Mouse (Mus musculus) midbrain, embryonic 10.5 days (tissue): Measurements from ENCODE around the gene Fzd1. TPM values are rescaled to one million over a fixed set of nuclear protein-coding genes. Genes with fewer than 3 reads are reported as not detected.

Experiments
- DNase-seq: peaks from one replicate; pipeline ENCODE4 v3.0.0-alpha.2; 2017; ENCODE audit warnings: low spot score
- H3K27ac ChIP-seq: fragments of 300-500 bp; sonication (generic); replicated peaks from 2 replicates; pipeline ENCODE4 v1.5.1; 2016; ENCODE audit warnings: mild to moderate bottlenecking
- H3K27me3 ChIP-seq: fragments of 300-500 bp; sonication (generic); 2 replicates; pipeline ENCODE4 v1.6.1; 2016; ENCODE audit warnings: low read depth, mild to moderate bottlenecking; ENCODE audit not compliant: poor library complexity, severe bottlenecking
- H3K36me3 ChIP-seq: fragments of 300-500 bp; sonication (generic); 2 replicates; pipeline ENCODE4 v1.6.1; 2016; ENCODE audit warnings: mild to moderate bottlenecking, moderate library complexity
- H3K4me1 ChIP-seq: fragments of 300-500 bp; sonication (generic); 2 replicates; pipeline ENCODE4 v1.6.1; 2016
- H3K4me3 ChIP-seq: fragments of 300-500 bp; sonication (generic); 2 replicates; pipeline ENCODE4 v1.5.1; 2016; ENCODE audit warnings: mild to moderate bottlenecking, moderate library complexity
- H3K9me3 ChIP-seq: fragments of 300-500 bp; sonication (generic); replicated peaks from 2 replicates; pipeline ENCODE4 v1.6.1; 2016; ENCODE audit warnings: mild to moderate bottlenecking
- WGBS: fragments of 180-500 bp; shearing (Covaris S2); methylation state at CpG from one replicate; pipeline ENCODE4 v1.1.7; 2016; 5-methylcytosine and 5-hydroxymethylcytosine counted together
- polyA plus RNA-seq: library from polyadenylated mRNA; unstranded; fragments of >200 nt; fragmentation: Nextera tagmentation; extraction: Ambion mirVana; gene quantifications from 2 replicates; pipeline ENCODE4 v1.2.1, GENCODE M21; 2016

Gene Fzd1
- polyA plus RNA-seq: 11.2 and 16.0 TPM in 2 replicates

GRCm38 (mm10) chr5:4757902-4758301 lies at the start of gene Fzd1:
Fzd1 (minus strand) TSS chr5:4758035.
- WGBS: 0% methylated on average over 33 of the region's 33 CpGs
- H3K9me3 ChIP-seq: no peaks in the 10 kb centered on the region
- peak within 1 kb of the TSS; percentile 97 for H3K27ac ChIP-seq
- peak; percentile 97 for DNase-seq
- H3K27me3 ChIP-seq: peaks cover 48% of the 10 kb centered on the region
- 0 out of 2 replicates have a peak, but pooled peaks cover 8% of the 10 kb centered on the region for H3K36me3 ChIP-seq
- peaks cover 41% of the 10 kb centered on the region for H3K4me1 ChIP-seq
- H3K4me3 ChIP-seq: peak within 1 kb of the TSS; percentile 87

- H3K36me3 ChIP-seq: no peaks in the 10 kb centered on the region
- H3K4me3 ChIP-seq: no peak overlapping the region
- no peaks in the 10 kb centered on the region for H3K27me3 ChIP-seq
- DNase-seq: no peak
- H3K9me3 ChIP-seq: no peaks in the 10 kb centered on the region
- WGBS: 62% methylated on average over 4 of the region's 4 CpGs
- no peak overlapping the region for H3K27ac ChIP-seq
- peaks cover 41% of the 10 kb centered on the region for H3K4me1 ChIP-seq
These were observed 47.4 kb upstream of the Fzd1 start for GRCm38 (mm10) chr5:4805228-4805627.

GRCm38 (mm10) chr5:4803708-4804107 lies 45.9 kb upstream of the Fzd1 start:
- Histone ChIP-seq H3K27me3 (no peaks in the 10 kb centered on the region), H3K4me1 (peaks cover 32% of the 10 kb centered on the region), H3K36me3 (no peaks in the 10 kb centered on the region), H3K27ac (no peak overlapping the region), H3K4me3 (no peak overlapping the region), H3K9me3 (no peaks in the 10 kb centered on the region)
- WGBS: 84% methylated on average over 5 of the region's 5 CpGs
- DNase-seq: no peak

- Histone ChIP-seq H3K9me3 (no peaks in the 10 kb centered on the region), H3K27ac (no peak overlapping the region), H3K4me1 (peaks cover 32% of the 10 kb centered on the region), H3K4me3 (no peak overlapping the region), H3K36me3 (no peaks in the 10 kb centered on the region), H3K27me3 (no peaks in the 10 kb centered on the region)
- DNase-seq: no peak
These were observed 44.1 kb upstream of the Fzd1 start for GRCm38 (mm10) chr5:4801971-4802370.

- DNase-seq: no peak
These were observed 43.4 kb upstream of the Fzd1 start for GRCm38 (mm10) chr5:4801096-4801850.

GRCm38 (mm10) chr5:4791219-4791618 lies 33.4 kb upstream of the Fzd1 start:
- 78% methylated on average over 3 of the region's 3 CpGs for WGBS
- Histone ChIP-seq H3K9me3 (no peaks in the 10 kb centered on the region), H3K4me3 (no peak overlapping the region), H3K36me3 (no peaks in the 10 kb centered on the region), H3K27ac (no peak overlapping the region; the same call in 1 of the 2 replicates), H3K4me1 (peaks cover 9% of the 10 kb centered on the region; the same call in 1 of the 2 replicates), H3K27me3 (no peaks in the 10 kb centered on the region)
- no peak for DNase-seq

More at GRCm38 (mm10) chr5:4801096-4801850, 43.4 kb upstream of the Fzd1 start:
- Histone ChIP-seq H3K9me3 (no peaks in the 10 kb centered on the region), H3K27me3 (no peaks in the 10 kb centered on the region), H3K27ac (no peak overlapping the region), H3K4me3 (no peak overlapping the region), H3K36me3 (no peaks in the 10 kb centered on the region), H3K4me1 (peaks cover 32% of the 10 kb centered on the region)
- 55% methylated on average over 8 of the region's 8 CpGs for WGBS

- DNase-seq: no peak
- no peak overlapping the region for H3K27ac ChIP-seq
- 94% methylated on average over 4 of the region's 4 CpGs for WGBS
- no peak overlapping the region for H3K4me3 ChIP-seq
- H3K9me3 ChIP-seq: no peaks in the 10 kb centered on the region
- H3K27me3 ChIP-seq: no peaks in the 10 kb centered on the region
- H3K36me3 ChIP-seq: no peaks in the 10 kb centered on the region
- H3K4me1 ChIP-seq: peaks cover 9% of the 10 kb centered on the region; the same call in 1 of the 2 replicates
These were observed 32.4 kb upstream of the Fzd1 start for GRCm38 (mm10) chr5:4790265-4790664.

GRCm38 (mm10) chr5:4788484-4788883 lies 30.6 kb upstream of the Fzd1 start:
- WGBS: 89% methylated on average over 3 of the region's 3 CpGs
- peaks cover 9% of the 10 kb centered on the region; the same call in 1 of the 2 replicates for H3K4me1 ChIP-seq
- DNase-seq: no peak
- no peak overlapping the region for H3K4me3 ChIP-seq
- no peaks in the 10 kb centered on the region for H3K36me3 ChIP-seq
- H3K27ac ChIP-seq: no peak overlapping the region
- H3K27me3 ChIP-seq: no peaks in the 10 kb centered on the region
- H3K9me3 ChIP-seq: no peaks in the 10 kb centered on the region

GRCm38 (mm10) chr5:4786816-4787215 lies 29.0 kb upstream of the Fzd1 start:
- no peak for DNase-seq
- Histone ChIP-seq H3K27me3 (no peaks in the 10 kb centered on the region), H3K4me1 (peaks cover 13% of the 10 kb centered on the region), H3K36me3 (no peaks in the 10 kb centered on the region), H3K27ac (no peak overlapping the region), H3K4me3 (no peak overlapping the region), H3K9me3 (no peaks in the 10 kb centered on the region)
- WGBS: 89% methylated on average over 3 of the region's 3 CpGs

- no peak overlapping the region for H3K27ac ChIP-seq
- WGBS: 90% methylated on average over 3 of the region's 3 CpGs
- DNase-seq: no peak
These were observed 20.4 kb upstream of the Fzd1 start for GRCm38 (mm10) chr5:4778274-4778673.

GRCm38 (mm10) chr5:4776495-4776894 lies 18.7 kb upstream of the Fzd1 start:
- no peaks in the 10 kb centered on the region; the same call in 1 of the 2 replicates for H3K27me3 ChIP-seq
- H3K27ac ChIP-seq: no peak overlapping the region
- H3K4me3 ChIP-seq: no peak overlapping the region
- H3K36me3 ChIP-seq: no peaks in the 10 kb centered on the region
- H3K9me3 ChIP-seq: no peaks in the 10 kb centered on the region
- H3K4me1 ChIP-seq: peaks cover 15% of the 10 kb centered on the region
- DNase-seq: no peak
- 67% methylated on average over 2 of the region's 2 CpGs for WGBS

More at GRCm38 (mm10) chr5:4778274-4778673, 20.4 kb upstream of the Fzd1 start:
- H3K9me3 ChIP-seq: no peaks in the 10 kb centered on the region
- H3K4me1 ChIP-seq: peaks cover 14% of the 10 kb centered on the region
- H3K27me3 ChIP-seq: no peaks in the 10 kb centered on the region; the same call in 1 of the 2 replicates
- H3K36me3 ChIP-seq: no peaks in the 10 kb centered on the region
- H3K4me3 ChIP-seq: no peak overlapping the region

GRCm38 (mm10) chr5:4773090-4773772 lies 15.4 kb upstream of the Fzd1 start:
- no peaks in the 10 kb centered on the region for H3K36me3 ChIP-seq
- H3K4me3 ChIP-seq: no peak overlapping the region
- peak; percentile 37 for DNase-seq
- no peaks in the 10 kb centered on the region for H3K9me3 ChIP-seq
- peaks cover 15% of the 10 kb centered on the region for H3K4me1 ChIP-seq
- peak overlapping the region; percentile 74 for H3K27ac ChIP-seq
- no peaks in the 10 kb centered on the region; the same call in 1 of the 2 replicates for H3K27me3 ChIP-seq
- WGBS: 25% methylated on average over 9 of the region's 9 CpGs

GRCm38 (mm10) chr5:4770609-4771008 lies 12.8 kb upstream of the Fzd1 start:
- Histone ChIP-seq H3K9me3 (no peaks in the 10 kb centered on the region), H3K36me3 (no peaks in the 10 kb centered on the region), H3K4me1 (peaks cover 15% of the 10 kb centered on the region), H3K27me3 (no peaks in the 10 kb centered on the region; the same call in 1 of the 2 replicates), H3K27ac (no peak overlapping the region), H3K4me3 (no peak overlapping the region)
- DNase-seq: no peak
- WGBS: 75% methylated on average over 1 of the region's 1 CpGs
